Mouse (Mus musculus) heart, adult 8-10 months (tissue): ENCODE measurements around the gene Pcgf3. TPM values are rescaled to one million over a fixed set of nuclear protein-coding genes. Genes with fewer than 3 reads are reported as not detected.

Experiments used
- DNase-seq: peaks from one replicate; pipeline ENCODE4 v3.0.0; 2022; ENCODE audit warnings: low spot score
- total RNA-seq, 4 experiments: library from RNA; stranded (reverse); gene quantifications; 2 replicates each; pipeline ENCODE4 v1.2.4; 2022

The Pcgf3 gene
- total RNA-seq, 4 experiments from 2014 or later, result 29.3 to 32.0 (median 31.5) TPM

DNA sequence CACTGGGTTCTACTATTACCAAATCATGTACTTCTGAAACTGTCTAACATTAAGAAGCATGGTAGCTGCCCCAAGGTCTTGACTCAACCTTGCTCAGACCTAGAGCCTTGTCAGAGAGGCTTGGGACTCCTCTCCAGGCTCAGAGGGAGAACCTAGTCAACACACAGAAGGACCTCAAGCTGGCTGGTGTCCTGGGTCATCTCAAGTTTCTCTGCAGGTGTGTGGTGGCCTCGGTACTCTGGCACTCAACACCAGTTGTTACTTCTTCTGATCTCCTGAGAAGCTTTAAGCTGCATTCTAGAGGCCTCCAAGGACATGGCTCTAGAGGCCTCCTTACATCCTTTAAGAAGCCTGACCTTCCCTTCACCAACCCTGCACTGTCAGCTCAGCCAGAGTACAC, 93.0 kb downstream of the Pcgf3 start:
- DNase-seq, result no peak

Other genes starting within 250 kb of the Pcgf3 start
- 10 to 100 TPM; 18.3 to 21.6 (median 19.3) TPM for gene Dr1, start 192.3 kb upstream of the Pcgf3 start, total RNA-seq
- 10 to 100 TPM; 10.4 to 12.9 (median 12.2) TPM for gene Pigg, start 148.6 kb upstream of the Pcgf3 start, total RNA-seq
- gene Gm42517, start 93.3 kb upstream of the Pcgf3 start, total RNA-seq, result 1 to 10 TPM; 2.6 to 4.8 (median 3.6) TPM
- not detected for gene Pde6b, start 72.8 kb upstream of the Pcgf3 start, total RNA-seq
- 1,000 to 10,000 TPM in 2 of 4 experiments, 100 to 1,000 TPM in 2; 523 to 1,345 (median 957) TPM for gene Atp5k, start 26.8 kb upstream of the Pcgf3 start, total RNA-seq
- gene Mfsd7a, start 12.3 kb upstream of the Pcgf3 start, total RNA-seq, result 1 to 10 TPM; 1.5 to 3.0 (median 2.5) TPM
- gene Cplx1, start 88.8 kb downstream of the Pcgf3 start, total RNA-seq, result under 1 TPM; 0.22 to 0.24 (median 0.22) TPM
- 10 to 100 TPM; 20.1 to 26.2 (median 21.0) TPM for gene Gak, start 168.5 kb downstream of the Pcgf3 start, total RNA-seq
- gene Tmem175, start 168.5 kb downstream of the Pcgf3 start, total RNA-seq, result 10 to 100 TPM in 3 of 4 experiments, 1 to 10 TPM in 1; 9.9 to 11.5 (median 11.0) TPM
- gene Idua, start 199.1 kb downstream of the Pcgf3 start, total RNA-seq, result 10 to 100 TPM; 17.9 to 27.3 (median 21.1) TPM
- 1 to 10 TPM; 5.1 to 8.9 (median 6.1) TPM for gene Dgkq, start 208.4 kb downstream of the Pcgf3 start, total RNA-seq
- gene Slc26a1, start 214.3 kb downstream of the Pcgf3 start, total RNA-seq, result under 1 TPM in 1 of 4 experiments, not detected in 3; 0.06 TPM
- 10 to 100 TPM; 22.5 to 30.0 (median 26.3) TPM for gene Fgfrl1, start 231.2 kb downstream of the Pcgf3 start, total RNA-seq